Mouse (Mus musculus) embryonic facial prominence, embryonic 12.5 days (tissue): Measurements from ENCODE around the gene Sv2a. TPM values are rescaled to one million over a fixed set of nuclear protein-coding genes. Genes with fewer than 3 reads are reported as not detected.

Source experiments
- ATAC-seq: fragments of 200-750 bp; cut with Nextera tagmentation; 2 replicates; pipeline ENCODE4 v1.8.0; 2017; ENCODE audit not compliant: insufficient number of reproducible peaks, insufficient read depth, low FRiP score, low TSS enrichment
- H3K27ac ChIP-seq: fragments of 300-500 bp; sonication (generic); 2 replicates; pipeline ENCODE4 v1.5.1; 2016; ENCODE audit warnings: mild to moderate bottlenecking
- H3K27me3 ChIP-seq: fragments of 300-500 bp; sonication (generic); 2 replicates; pipeline ENCODE4 v1.6.1; 2016; ENCODE audit warnings: mild to moderate bottlenecking, moderate library complexity
- H3K36me3 ChIP-seq: fragments of 300-500 bp; sonication (generic); 2 replicates; pipeline ENCODE4 v1.6.1; 2016; ENCODE audit warnings: mild to moderate bottlenecking
- H3K4me1 ChIP-seq: fragments of 300-500 bp; sonication (generic); 2 replicates; pipeline ENCODE4 v1.6.1; 2016
- H3K4me2 ChIP-seq: fragments of 300-500 bp; sonication (generic); replicated peaks from 2 replicates; pipeline ENCODE4 v1.6.1; 2016; ENCODE audit warnings: mild to moderate bottlenecking, moderate library complexity
- H3K4me3 ChIP-seq: fragments of 300-500 bp; sonication (generic); 2 replicates; pipeline ENCODE4 v1.5.1; 2016; ENCODE audit warnings: mild to moderate bottlenecking
- H3K9ac ChIP-seq: fragments of 300-500 bp; sonication (generic); 2 replicates; pipeline ENCODE4 v1.6.1; 2016; ENCODE audit warnings: mild to moderate bottlenecking, moderate library complexity
- H3K9me3 ChIP-seq: fragments of 300-500 bp; sonication (generic); 2 replicates; pipeline ENCODE4 v1.6.1; 2016; ENCODE audit warnings: mild to moderate bottlenecking, moderate library complexity
- WGBS: fragments of 180-500 bp; shearing (Covaris S2); methylation state at CpG from one replicate; pipeline ENCODE4 v1.1.7; 2016; 5-methylcytosine and 5-hydroxymethylcytosine counted together
- polyA plus RNA-seq: library from polyadenylated mRNA; unstranded; fragments of >200 nt; fragmentation: Nextera tagmentation; extraction: Ambion mirVana; gene quantifications from 2 replicates; pipeline ENCODE4 v1.2.1, GENCODE M21; 2016

The Sv2a gene
- polyA plus RNA-seq, 1 experiment from 2014 or later = 8.6 TPM

GRCm38 (mm10) chr3:96226695-96227648, 46.0 kb downstream of the Sv2a start:
- WGBS = 61% methylated on average over 8 of the region's 8 CpGs
- Histone ChIP-seq H3K4me1 (peaks cover 8% of the 10 kb centered on the region), H3K27ac (no peak overlapping the region), H3K9me3 (no peaks in the 10 kb centered on the region), H3K27me3 (no peaks in the 10 kb centered on the region), H3K9ac (no peak overlapping the region), H3K4me2 (no peak overlapping the region), H3K4me3 (no peak overlapping the region), H3K36me3 (no peaks in the 10 kb centered on the region)
- no peak for ATAC-seq

GRCm38 (mm10) chr3:96228828-96229227, 47.9 kb downstream of the Sv2a start:
- no peaks in the 10 kb centered on the region for H3K9me3 ChIP-seq
- H3K4me3 ChIP-seq = no peak overlapping the region
- no peaks in the 10 kb centered on the region for H3K36me3 ChIP-seq
- H3K27ac ChIP-seq = no peak overlapping the region
- H3K4me1 ChIP-seq = no peaks in the 10 kb centered on the region; the same call in 1 of the 2 replicates
- no peak overlapping the region for H3K4me2 ChIP-seq
- no peaks in the 10 kb centered on the region for H3K27me3 ChIP-seq
- 69% methylated on average over 2 of the region's 2 CpGs for WGBS
- no peak for ATAC-seq
- no peak overlapping the region for H3K9ac ChIP-seq

- Histone ChIP-seq H3K27ac (no peak overlapping the region), H3K4me2 (no peak overlapping the region), H3K9me3 (no peaks in the 10 kb centered on the region), H3K4me1 (no peaks in the 10 kb centered on the region), H3K4me3 (no peak overlapping the region), H3K27me3 (no peaks in the 10 kb centered on the region), H3K9ac (no peak overlapping the region), H3K36me3 (no peaks in the 10 kb centered on the region)
- 54% methylated on average over 2 of the region's 2 CpGs for WGBS
- no peak for ATAC-seq
Measured at GRCm38 (mm10) chr3:96230404-96230803, 49.5 kb downstream of the Sv2a start.

DNA sequence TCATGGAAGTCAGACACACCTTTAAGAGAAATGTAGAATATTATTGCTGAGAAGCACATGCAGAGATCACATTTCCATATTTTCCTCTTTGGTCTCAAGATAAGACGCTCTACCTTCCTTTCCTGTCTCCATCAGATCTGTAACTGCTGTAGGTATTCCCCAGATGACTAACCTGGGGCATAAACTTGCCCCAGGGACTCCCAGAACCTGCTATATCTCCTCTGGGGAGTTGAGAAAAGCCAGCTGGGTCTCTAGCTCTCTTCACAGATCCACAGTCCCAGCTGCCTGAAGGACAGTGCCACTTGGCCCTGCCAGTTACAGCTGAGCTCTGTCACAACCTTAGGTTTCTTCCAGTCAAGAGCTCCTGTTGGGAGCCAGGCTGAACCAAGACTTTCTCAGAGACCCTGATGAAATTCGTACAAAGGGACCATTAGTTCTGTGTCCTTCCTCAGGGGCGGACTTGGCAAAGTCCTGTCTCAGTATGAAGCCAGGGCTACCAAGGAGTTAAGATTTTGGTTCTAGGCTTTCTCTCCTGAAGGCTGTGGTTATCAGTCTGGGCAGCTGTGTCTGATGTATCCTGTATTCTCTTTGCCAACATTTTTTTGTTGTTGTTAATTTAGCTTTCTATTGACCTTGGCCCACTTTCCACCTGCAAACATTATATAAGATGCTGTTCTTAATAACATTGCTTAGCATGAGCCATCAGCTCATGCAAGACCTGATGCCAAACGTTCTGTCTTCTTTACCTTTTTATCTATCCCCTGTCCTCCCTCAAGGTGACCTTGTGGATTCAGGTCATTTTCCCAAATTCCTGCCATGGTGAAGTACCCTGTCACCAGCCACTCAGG, 50.2 kb downstream of the Sv2a start:
- Histone ChIP-seq H3K27me3 (no peaks in the 10 kb centered on the region), H3K4me3 (no peak overlapping the region), H3K9me3 (no peaks in the 10 kb centered on the region), H3K4me2 (no peak overlapping the region), H3K36me3 (no peaks in the 10 kb centered on the region), H3K4me1 (no peaks in the 10 kb centered on the region), H3K27ac (no peak overlapping the region), H3K9ac (no peak overlapping the region)
- WGBS = 72% methylated on average over 4 of the region's 4 CpGs
- ATAC-seq = no peak

DNA sequence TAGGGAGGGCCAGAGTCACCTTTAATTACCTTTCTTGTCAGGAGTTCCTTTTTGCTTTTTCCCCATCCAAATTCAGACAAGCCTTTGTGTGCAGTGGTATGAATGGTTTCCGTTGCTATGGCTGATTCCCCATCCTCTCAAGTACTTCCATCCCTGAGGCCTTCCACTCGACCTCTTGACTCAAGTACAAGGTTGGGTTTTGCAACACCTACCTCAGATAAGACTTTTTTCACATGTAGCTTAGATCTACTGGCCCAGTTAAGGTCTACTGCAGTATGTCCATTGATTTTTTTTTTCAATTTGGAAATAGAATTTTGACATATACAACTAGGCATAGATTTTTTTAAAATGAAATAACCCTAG, 50.8 kb downstream of the Sv2a start:
- ATAC-seq = no peak
- 65% methylated on average over 2 of the region's 2 CpGs for WGBS
- Histone ChIP-seq H3K27ac (no peak overlapping the region), H3K36me3 (no peaks in the 10 kb centered on the region), H3K9ac (no peak overlapping the region), H3K4me3 (no peak overlapping the region), H3K4me1 (peaks cover 4% of the 10 kb centered on the region), H3K9me3 (no peaks in the 10 kb centered on the region), H3K27me3 (no peaks in the 10 kb centered on the region), H3K4me2 (no peak overlapping the region)

- Histone ChIP-seq H3K36me3 (no peaks in the 10 kb centered on the region), H3K4me2 (no peak overlapping the region), H3K9me3 (no peaks in the 10 kb centered on the region), H3K4me1 (peaks cover 19% of the 10 kb centered on the region), H3K27ac (no peak overlapping the region), H3K27me3 (no peaks in the 10 kb centered on the region), H3K4me3 (no peak overlapping the region), H3K9ac (no peak overlapping the region)
- 87% methylated on average over 2 of the region's 2 CpGs for WGBS
- no peak for ATAC-seq
Measured at GRCm38 (mm10) chr3:96234914-96235313, 54.0 kb downstream of the Sv2a start.

- peaks cover 19% of the 10 kb centered on the region for H3K4me1 ChIP-seq
- no peaks in the 10 kb centered on the region for H3K27me3 ChIP-seq
- H3K36me3 ChIP-seq = no peaks in the 10 kb centered on the region
- H3K9ac ChIP-seq = no peak overlapping the region
- H3K27ac ChIP-seq = peak overlapping the region; percentile 7; the same call in 1 of the 2 replicates
- WGBS = 47% methylated on average over 3 of the region's 3 CpGs
- no peak for ATAC-seq
- H3K4me3 ChIP-seq = no peak overlapping the region
- H3K9me3 ChIP-seq = no peaks in the 10 kb centered on the region
- H3K4me2 ChIP-seq = no peak overlapping the region
Measured at GRCm38 (mm10) chr3:96235836-96236235, 54.9 kb downstream of the Sv2a start.

- H3K27me3 ChIP-seq = no peaks in the 10 kb centered on the region
- H3K36me3 ChIP-seq = no peaks in the 10 kb centered on the region
- 71% methylated on average over 4 of the region's 4 CpGs for WGBS
- ATAC-seq = no peak
- peaks cover 19% of the 10 kb centered on the region for H3K4me1 ChIP-seq
- H3K4me2 ChIP-seq = peak overlapping the region; percentile 69
- H3K4me3 ChIP-seq = peak overlapping the region; percentile 50
- H3K9ac ChIP-seq = peak overlapping the region; percentile 70
- H3K27ac ChIP-seq = peak overlapping the region; percentile 85
- no peaks in the 10 kb centered on the region for H3K9me3 ChIP-seq
Measured at GRCm38 (mm10) chr3:96236834-96237334, 55.9 kb downstream of the Sv2a start.

DNA sequence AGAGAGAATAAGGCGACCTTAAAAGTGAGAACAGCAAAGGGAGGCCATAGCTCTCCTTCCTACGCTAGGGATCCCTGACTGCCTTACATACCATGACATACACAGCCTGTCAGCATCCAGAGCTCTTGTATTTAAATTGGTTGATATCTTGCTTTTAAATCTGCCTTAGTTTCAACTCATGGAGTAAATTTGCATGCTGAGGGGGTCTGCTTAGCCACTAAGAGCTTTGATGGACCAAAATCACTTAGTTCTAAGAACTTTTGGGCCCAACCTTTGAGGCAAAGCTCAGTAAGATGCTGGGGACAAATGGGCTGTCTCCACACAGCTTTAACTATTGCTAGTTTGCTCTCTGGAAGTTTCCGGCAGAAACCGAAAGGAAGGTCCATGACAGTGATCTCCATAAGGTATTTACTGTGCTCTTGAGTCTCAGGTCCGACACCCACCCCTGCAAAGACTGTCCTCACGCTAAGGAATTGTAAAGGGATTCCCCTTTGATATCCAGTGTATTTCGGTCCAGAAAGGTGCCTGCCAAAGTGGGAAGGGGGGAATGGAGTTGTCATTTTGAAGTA, 56.5 kb downstream of the Sv2a start:
- peak overlapping the region; percentile 85 for H3K27ac ChIP-seq
- no peaks in the 10 kb centered on the region for H3K27me3 ChIP-seq
- H3K4me2 ChIP-seq = peak overlapping the region; percentile 69
- peak overlapping the region; percentile 70 for H3K9ac ChIP-seq
- 23% methylated on average over 7 of the region's 7 CpGs for whole genome bisulfite sequencing
- H3K4me3 ChIP-seq = peak overlapping the region; percentile 50
- H3K36me3 ChIP-seq = no peaks in the 10 kb centered on the region
- no peak for ATAC-seq
- peaks cover 21% of the 10 kb centered on the region for H3K4me1 ChIP-seq
- no peaks in the 10 kb centered on the region for H3K9me3 ChIP-seq

DNA sequence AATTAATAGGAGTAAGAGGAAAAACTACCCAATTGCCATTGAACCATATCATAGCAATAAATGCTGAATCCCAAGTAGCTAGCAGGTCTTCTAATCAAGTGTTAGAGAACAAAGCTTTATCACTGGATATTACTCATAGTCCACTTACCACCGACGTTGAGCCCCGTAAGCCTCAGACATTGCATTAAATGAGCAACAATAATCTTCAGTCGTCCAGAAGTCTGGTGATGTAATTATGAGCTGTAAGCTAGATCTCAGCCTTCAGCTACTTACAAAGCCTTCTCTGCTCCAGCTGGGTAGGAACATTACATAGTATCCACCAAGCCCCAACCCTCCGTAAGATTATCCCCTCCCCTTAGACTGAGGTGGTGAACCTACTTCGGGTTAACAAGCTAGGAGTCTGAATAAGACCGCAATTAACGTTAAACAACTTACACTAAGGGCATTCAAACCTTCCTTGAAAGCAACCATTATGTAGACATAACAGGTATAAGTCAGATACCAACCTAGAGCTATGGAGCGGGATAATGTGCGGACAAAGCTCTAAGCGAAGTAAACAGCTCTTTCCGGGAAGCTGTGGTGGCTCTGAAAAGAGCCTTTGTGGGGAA, 57.1 kb downstream of the Sv2a start:
- peak overlapping the region; percentile 69 for H3K4me2 ChIP-seq
- WGBS = 1% methylated on average over 12 of the region's 12 CpGs
- peak overlapping the region; percentile 50 for H3K4me3 ChIP-seq
- H3K4me1 ChIP-seq = peaks cover 21% of the 10 kb centered on the region
- no peaks in the 10 kb centered on the region for H3K9me3 ChIP-seq
- peak overlapping the region; percentile 85 for H3K27ac ChIP-seq
- H3K27me3 ChIP-seq = no peaks in the 10 kb centered on the region
- peak overlapping the region; percentile 70 for H3K9ac ChIP-seq
- no peak for ATAC-seq
- H3K36me3 ChIP-seq = no peaks in the 10 kb centered on the region
